Mouse (Mus musculus) ES-E14 (cell line): ENCODE data around the gene Cacna1i. TPM values are rescaled to one million over a fixed set of nuclear protein-coding genes. Genes with fewer than 3 reads are reported as not detected.

ENCODE experiments used
- DNase-seq: peaks from one replicate; pipeline ENCODE4 v3.0.0-alpha.2; 2013; ENCODE audit warnings: low read depth, low spot score
- H3K27ac ChIP-seq: 2 replicates; pipeline ENCODE4 v1.5.1; 2012; ENCODE audit warnings: low read depth, mild to moderate bottlenecking, low read length, moderate library complexity, mixed read lengths; ENCODE audit not compliant: poor library complexity, insufficient read depth, severe bottlenecking
- H3K36me3 ChIP-seq: 2 replicates; pipeline ENCODE4 v1.6.1; 2012; ENCODE audit warnings: mild to moderate bottlenecking, low read length, moderate library complexity, mixed read lengths; ENCODE audit not compliant: control insufficient read depth, poor library complexity, insufficient read depth, severe bottlenecking
- H3K4me1 ChIP-seq, 2 experiments: fragments of 150-350 bp in 1 of 2; sonication (generic) in 1 of 2; 2 replicates each; pipeline ENCODE4 v1.6.1; 2012; ENCODE audit warnings: low read length in 2 of 2, mild to moderate bottlenecking in 1 of 2, mixed read lengths in 1 of 2; ENCODE audit not compliant: control insufficient read depth in 2 of 2, insufficient read depth in 2 of 2, poor library complexity in 1 of 2
- H3K4me3 ChIP-seq, 2 experiments: fragments of 150-350 bp in 1 of 2; sonication (generic) in 1 of 2; 2 replicates each; pipeline ENCODE4 v1.5.1; 2012; ENCODE audit warnings: low read length in 2 of 2, low read depth in 1 of 2, mild to moderate bottlenecking in 1 of 2, mixed read lengths in 1 of 2; ENCODE audit not compliant: insufficient read depth in 1 of 2, poor library complexity in 1 of 2, severe bottlenecking in 1 of 2
- H3K9ac ChIP-seq: 2 replicates; pipeline ENCODE4 v1.6.1; 2012; ENCODE audit warnings: low read depth, mild to moderate bottlenecking, low read length, mixed read lengths; ENCODE audit not compliant: poor library complexity, insufficient read depth, severe bottlenecking
- H3K9me3 ChIP-seq: fragments of 150-350 bp; sonication (generic); 2 replicates; pipeline ENCODE4 v1.6.1; 2012; ENCODE audit warnings: low read depth, mild to moderate bottlenecking, low read length; ENCODE audit not compliant: control insufficient read depth, insufficient read depth
- CHD2 ChIP-seq: IDR thresholded peaks from 2 replicates; pipeline ENCODE4 v1.6.1; 2014; ENCODE audit warnings: mild to moderate bottlenecking, low read depth, low read length, inconsistent platforms
- HCFC1 ChIP-seq: IDR thresholded peaks from 2 replicates; pipeline ENCODE4 v1.6.1; 2012; ENCODE audit warnings: low read length, inconsistent platforms, borderline replicate concordance; ENCODE audit not compliant: insufficient read depth
- MAFK ChIP-seq: IDR thresholded peaks from 2 replicates; pipeline ENCODE4 v1.6.1; 2014; ENCODE audit warnings: mild to moderate bottlenecking, low read depth, low read length, inconsistent platforms; ENCODE audit not compliant: insufficient read depth
- ZC3H11A ChIP-seq: IDR thresholded peaks from 2 replicates; pipeline ENCODE4 v1.6.1; 2012; ENCODE audit warnings: low read depth, mild to moderate bottlenecking, inconsistent platforms, low read length, borderline replicate concordance
- ZNF384 ChIP-seq: IDR thresholded peaks from 2 replicates; pipeline ENCODE4 v1.6.1; 2012; ENCODE audit warnings: low read depth, low read length, inconsistent platforms
- in situ Hi-C, 2 experiments: fragments of 600-800 bp; cut with MboI; formaldehyde crosslinking; loops; one replicate each; pipeline ENCODE4 v1.15.1; 2025; ENCODE audit warnings: low sequenced_read_pairs in 2 of 2, inconsistent platforms in 1 of 2; ENCODE audit not compliant: unreplicated experiment in 2 of 2
- total RNA-seq: library from RNA; depleted of rRNA; stranded (reverse); fragments of 300-350 nt; gene quantifications from 2 replicates; pipeline ENCODE4 v1.2.3, GENCODE M21; 2012

Gene Cacna1i
- total RNA-seq, 1 experiment, result 1.7 TPM

GRCm38 (mm10) chr15:80253530-80253929, 33.5 kb upstream of the Cacna1i start:
- no peak for DNase-seq
- in situ Hi-C loops, result no loop called here
- Histone ChIP-seq H3K4me3 (no peak overlapping the region), H3K27ac (no peak overlapping the region), H3K9ac (no peak overlapping the region), H3K9me3 (no peaks in the 10 kb centered on the region), H3K36me3 (peaks cover 38% of the 10 kb centered on the region), H3K4me1 (peaks cover 0 to 5% of the 10 kb centered on the region in 2 experiments; a peak in 1 of 4 replicates)
- no peak for TF ChIP-seq ZC3H11A
- no peak for TF ChIP-seq ZNF384
- no peak for TF ChIP-seq CHD2
- TF ChIP-seq MAFK, result no peak
- TF ChIP-seq HCFC1, result no peak

DNA sequence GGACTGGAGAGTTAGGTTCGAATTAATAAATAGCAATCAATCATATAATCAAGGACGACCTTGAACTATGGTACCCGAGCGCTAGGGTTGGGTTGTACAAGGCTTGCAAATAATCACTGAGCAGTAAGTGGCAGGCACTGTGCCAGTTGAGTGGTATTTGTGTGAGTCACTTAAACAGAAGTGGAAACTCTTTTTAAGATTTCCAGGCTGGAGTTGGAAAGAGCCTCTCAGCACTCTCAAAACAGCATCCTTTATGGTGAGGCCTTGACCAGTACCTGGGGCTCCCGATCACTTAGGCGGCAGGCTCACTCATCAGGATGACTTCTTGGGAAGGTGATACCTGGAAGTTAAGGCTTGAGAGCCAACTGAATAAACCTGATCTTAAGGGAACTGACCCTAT, 32.8 kb upstream of the Cacna1i start:
- Histone ChIP-seq H3K36me3 (peaks cover 35% of the 10 kb centered on the region), H3K4me3 (peak overlapping the region; percentile 63 to 64; a peak in 3 of 4 replicates), H3K4me1 (peaks cover 0 to 8% of the 10 kb centered on the region in 2 experiments; a peak in 1 of 4 replicates), H3K9me3 (no peaks in the 10 kb centered on the region), H3K9ac (peak overlapping the region; percentile 74), H3K27ac (peak overlapping the region; percentile 61; the same call in 1 of the 2 replicates)
- no peak for DNase-seq
- in situ Hi-C loops, result no loop called here
- TF ChIP-seq HCFC1 (no peak), ZNF384 (no peak), ZC3H11A (no peak), MAFK (no peak), CHD2 (no peak)

DNA sequence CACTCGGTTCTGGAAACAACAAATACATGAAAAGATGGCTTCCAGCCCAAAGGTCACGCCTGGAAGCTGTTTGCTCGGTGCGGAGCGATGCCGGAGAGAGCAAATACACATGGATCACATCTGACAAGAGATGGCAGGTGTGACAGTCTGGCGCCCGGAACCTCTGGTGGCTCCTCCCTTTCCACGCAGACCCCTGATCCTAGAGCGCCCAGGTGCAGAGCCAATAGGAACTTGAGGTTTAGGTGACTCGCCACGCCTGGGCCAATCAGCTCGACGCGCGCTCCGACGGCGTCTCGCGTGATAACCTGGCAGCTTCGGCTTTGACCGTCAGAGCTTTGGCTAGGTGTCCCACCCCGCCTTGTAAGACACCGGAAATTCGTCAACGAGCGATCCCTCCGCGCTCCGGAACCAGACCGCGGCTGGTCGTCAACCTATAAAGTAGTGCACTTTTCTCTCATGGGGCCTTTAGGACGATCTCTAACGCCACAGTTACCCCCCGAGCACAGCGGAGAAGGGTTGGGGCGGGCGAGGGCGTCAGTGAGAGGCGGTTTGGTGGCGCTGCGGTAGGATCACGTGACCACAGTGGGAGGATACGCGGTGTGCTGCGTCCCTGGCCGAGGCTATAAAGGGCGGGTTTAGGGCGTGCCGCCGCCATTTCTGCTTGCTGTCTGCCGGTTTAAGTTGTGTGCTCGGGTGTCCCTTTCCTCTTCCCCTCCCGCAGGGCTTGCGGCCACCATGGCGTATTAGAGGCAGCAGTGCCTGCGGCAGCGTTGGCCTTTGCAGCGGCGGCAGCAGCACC, 32.0 kb upstream of the Cacna1i start, which contains the start of gene Atf4:
Gene Atf4 (plus strand): TSS at position 338 of the 799 bp plus-strand sequence.
- peak within 1 kb of the TSS; percentile 97 for H3K27ac ChIP-seq
- peak within 1 kb of the TSS; percentile 96 for H3K9ac ChIP-seq
- H3K9me3 ChIP-seq, result no peaks in the 10 kb centered on the region
- H3K36me3 ChIP-seq, result peaks cover 32% of the 10 kb centered on the region
- H3K4me3 ChIP-seq, result peak within 1 kb of the TSS; percentile 80 to 89
- DNase-seq, result peak; percentile 93
- TF ChIP-seq ZNF384 (no peak), CHD2 (peak; percentile 92), ZC3H11A (no peak), MAFK (no peak), HCFC1 (peak; percentile 70; the same call in 1 of the 2 replicates)
- peaks cover 0 to 11% of the 10 kb centered on the region in 2 experiments; a peak in 1 of 4 replicates for H3K4me1 ChIP-seq
- in situ Hi-C loops, result no loop called here

DNA sequence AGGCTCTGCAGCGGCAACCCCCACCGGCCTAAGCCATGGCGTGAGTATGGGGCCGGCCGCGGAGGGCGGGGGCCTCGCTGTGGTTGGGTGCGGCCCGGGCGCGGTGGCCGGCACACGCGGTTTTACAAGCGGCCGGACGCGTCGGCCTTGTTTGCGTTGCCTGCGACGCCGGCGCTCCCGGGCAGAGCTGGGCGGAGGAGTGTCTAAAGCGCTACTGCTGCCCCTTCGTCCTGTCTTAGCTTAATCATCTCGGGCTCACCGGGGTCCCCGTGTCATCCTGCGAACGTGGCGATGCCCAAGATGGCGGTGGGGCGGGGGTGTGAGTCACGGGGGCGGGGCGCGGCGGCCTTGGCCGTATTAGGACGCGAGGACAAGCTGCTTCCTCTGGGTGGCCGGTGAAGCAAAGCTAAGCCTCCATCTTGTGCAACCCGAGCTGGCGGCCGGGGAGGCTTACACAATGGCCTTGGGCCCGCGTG, 31.4 kb upstream of the Cacna1i start:
- TF ChIP-seq HCFC1 (no peak), ZNF384 (no peak), ZC3H11A (no peak), CHD2 (no peak)
- Histone ChIP-seq H3K9ac (peak overlapping the region; percentile 96), H3K36me3 (peaks cover 33% of the 10 kb centered on the region), H3K27ac (peak overlapping the region; percentile 97), H3K9me3 (no peaks in the 10 kb centered on the region), H3K4me1 (peaks cover 0 to 12% of the 10 kb centered on the region in 2 experiments; a peak in 1 of 4 replicates), H3K4me3 (peak overlapping the region; percentile 80 to 89)
- no peak for DNase-seq
- in situ Hi-C loops, result no loop called here

DNA sequence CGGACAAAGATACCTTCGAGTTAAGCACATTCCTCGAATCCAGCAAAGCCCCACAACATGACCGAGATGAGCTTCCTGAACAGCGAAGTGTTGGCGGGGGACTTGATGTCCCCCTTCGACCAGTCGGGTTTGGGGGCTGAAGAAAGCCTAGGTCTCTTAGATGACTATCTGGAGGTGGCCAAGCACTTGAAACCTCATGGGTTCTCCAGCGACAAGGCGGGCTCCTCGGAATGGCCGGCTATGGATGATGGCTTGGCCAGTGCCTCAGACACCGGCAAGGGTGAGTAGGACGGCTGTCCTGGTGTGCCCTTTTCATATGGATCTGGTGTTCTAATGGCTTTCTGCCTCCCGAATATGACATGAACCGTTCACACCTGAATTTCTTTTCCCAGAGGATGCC, 30.8 kb upstream of the Cacna1i start:
- in situ Hi-C loops, result no loop called here
- no peak for DNase-seq
- Histone ChIP-seq H3K4me1 (peaks cover 0 to 12% of the 10 kb centered on the region in 2 experiments; a peak in 1 of 4 replicates), H3K4me3 (peak overlapping the region; percentile 80 to 89), H3K9me3 (no peaks in the 10 kb centered on the region), H3K36me3 (peaks cover 32% of the 10 kb centered on the region), H3K9ac (peak overlapping the region; percentile 96), H3K27ac (peak overlapping the region; percentile 97)
- TF ChIP-seq HCFC1 (no peak), ZNF384 (no peak), ZC3H11A (no peak), CHD2 (no peak), MAFK (no peak)
